Mouse (Mus musculus) heart, embryonic 10.5 days (tissue): ENCODE measurements around the gene Adap1. TPM values are rescaled to one million over a fixed set of nuclear protein-coding genes. Genes with fewer than 3 reads are reported as not detected.

ENCODE experiments used
- DNase-seq: peaks from one replicate; pipeline ENCODE4 v3.0.0-alpha.2; 2017; ENCODE audit warnings: low spot score
- H3K27ac ChIP-seq: fragments of 300-500 bp; sonication (generic); 2 replicates; pipeline ENCODE4 v1.5.1; 2016; ENCODE audit warnings: mild to moderate bottlenecking
- H3K27me3 ChIP-seq: fragments of 300-500 bp; sonication (generic); 2 replicates; pipeline ENCODE4 v1.6.1; 2016; ENCODE audit warnings: mild to moderate bottlenecking; ENCODE audit not compliant: poor library complexity, insufficient read depth, severe bottlenecking
- H3K36me3 ChIP-seq: fragments of 300-500 bp; sonication (generic); 2 replicates; pipeline ENCODE4 v1.6.1; 2016; ENCODE audit warnings: mild to moderate bottlenecking, moderate library complexity
- H3K4me1 ChIP-seq: fragments of 300-500 bp; sonication (generic); 2 replicates; pipeline ENCODE4 v1.6.1; 2016; ENCODE audit warnings: mild to moderate bottlenecking
- H3K4me3 ChIP-seq: fragments of 300-500 bp; sonication (generic); 2 replicates; pipeline ENCODE4 v1.5.1; 2016; ENCODE audit warnings: mild to moderate bottlenecking, moderate library complexity
- H3K9me3 ChIP-seq: fragments of 300-500 bp; sonication (generic); 2 replicates; pipeline ENCODE4 v1.6.1; 2016; ENCODE audit warnings: mild to moderate bottlenecking, moderate library complexity
- WGBS: fragments of 180-500 bp; shearing (Covaris S2); methylation state at CpG from one replicate; pipeline ENCODE4 v1.1.7; 2016; 5-methylcytosine and 5-hydroxymethylcytosine counted together
- polyA plus RNA-seq: library from polyadenylated mRNA; unstranded; fragments of >200 nt; fragmentation: Nextera tagmentation; extraction: Ambion mirVana; gene quantifications from 2 replicates; pipeline ENCODE4 v1.2.1, GENCODE M21; 2016

Adap1 gene
- polyA plus RNA-seq, 1 experiment from 2014 or later = 1.2 TPM

DNA sequence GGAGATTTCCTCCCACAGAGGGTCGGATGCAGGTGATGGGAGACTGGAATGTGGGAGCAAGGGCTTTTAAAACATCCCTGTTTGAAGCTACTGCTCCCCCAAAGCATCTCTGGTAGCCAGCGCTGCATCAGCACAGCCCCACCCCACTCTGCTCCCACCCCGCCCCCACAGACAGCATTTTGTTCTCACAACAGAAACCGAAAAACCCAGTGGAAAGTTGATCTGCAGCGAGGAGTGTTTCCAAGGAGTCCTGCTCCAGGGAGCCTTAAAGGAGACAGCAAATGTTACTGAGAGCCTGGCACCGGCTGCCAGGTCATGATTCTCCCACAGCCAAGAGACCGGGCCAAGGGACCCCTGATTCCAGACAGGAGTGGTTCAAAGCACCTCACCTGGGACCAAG lies 5.3 kb upstream of the Adap1 start:
- Histone ChIP-seq H3K4me1 (peaks cover 15% of the 10 kb centered on the region), H3K36me3 (peaks cover 13% of the 10 kb centered on the region), H3K27me3 (peaks cover 81% of the 10 kb centered on the region), H3K4me3 (no peak overlapping the region), H3K27ac (no peak overlapping the region), H3K9me3 (no peaks in the 10 kb centered on the region)
- 66% methylated on average over 7 of the region's 7 CpGs for WGBS
- DNase-seq = no peak

DNA sequence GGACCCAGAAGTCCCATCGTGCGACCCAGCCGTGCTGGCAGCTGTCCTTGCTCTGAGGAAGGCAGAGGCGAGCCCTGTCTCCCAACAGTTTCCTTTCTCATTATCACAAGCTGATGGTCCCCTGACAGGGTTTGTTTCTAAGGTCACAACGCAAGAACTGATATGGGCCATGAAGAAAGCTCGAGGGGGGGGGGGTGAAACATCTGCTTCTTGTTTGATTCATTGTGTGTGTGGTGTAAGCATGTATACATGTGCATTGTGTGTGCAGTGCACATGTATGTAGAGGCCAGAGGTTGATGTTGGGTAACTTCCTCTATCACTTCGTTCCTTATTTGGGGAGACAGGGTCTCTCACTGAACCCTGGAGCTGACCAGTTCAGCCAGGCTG lies 2.2 kb upstream of the Adap1 start:
- H3K27ac ChIP-seq = no peak overlapping the region

DNA sequence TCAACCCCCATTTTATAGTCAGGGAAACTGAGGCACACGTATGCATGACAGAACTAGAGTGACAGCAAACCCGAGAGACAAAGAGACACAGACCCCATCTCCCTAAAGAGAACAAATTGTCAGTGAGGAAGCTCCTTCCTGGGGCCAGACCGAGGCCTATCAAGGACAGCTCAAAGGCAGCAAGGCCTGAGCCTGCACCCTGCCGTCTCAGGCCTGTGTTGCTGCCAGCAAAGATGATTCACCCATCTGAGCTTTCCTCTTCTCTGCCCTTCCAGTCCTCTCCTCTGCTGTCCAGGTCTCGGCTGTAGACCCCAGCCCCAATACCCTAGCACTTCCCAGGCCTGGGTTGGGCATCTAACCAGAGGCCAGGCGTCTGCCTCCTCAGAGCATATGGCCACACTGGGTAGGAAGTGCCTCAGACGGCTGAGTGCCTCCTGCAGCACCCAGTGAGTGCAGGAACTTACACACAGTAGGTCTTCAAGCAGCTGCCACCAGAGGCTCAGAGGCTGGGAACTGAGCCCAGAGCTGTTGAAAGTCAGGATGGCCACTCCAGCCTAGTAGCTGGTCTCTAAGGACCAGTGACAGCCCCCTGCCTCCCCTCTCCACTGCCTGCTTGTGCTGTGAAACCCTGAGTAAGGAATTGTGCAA lies 1.7 kb upstream of the Adap1 start:
- DNase-seq = no peak
- WGBS = 64% methylated on average over 7 of the region's 7 CpGs
- Histone ChIP-seq H3K4me1 (peaks cover 20% of the 10 kb centered on the region), H3K27me3 (peaks cover 96% of the 10 kb centered on the region), H3K4me3 (no peak overlapping the region), H3K9me3 (no peaks in the 10 kb centered on the region), H3K27ac (no peak overlapping the region), H3K36me3 (no peaks in the 10 kb centered on the region)

More for the DNA sequence above, 2.2 kb upstream of the Adap1 start:
- 69% methylated on average over 7 of the region's 7 CpGs for WGBS
- no peak for DNase-seq
- Histone ChIP-seq H3K4me1 (peaks cover 25% of the 10 kb centered on the region), H3K9me3 (no peaks in the 10 kb centered on the region), H3K27me3 (peaks cover 96% of the 10 kb centered on the region), H3K4me3 (no peak overlapping the region), H3K36me3 (no peaks in the 10 kb centered on the region)

DNA sequence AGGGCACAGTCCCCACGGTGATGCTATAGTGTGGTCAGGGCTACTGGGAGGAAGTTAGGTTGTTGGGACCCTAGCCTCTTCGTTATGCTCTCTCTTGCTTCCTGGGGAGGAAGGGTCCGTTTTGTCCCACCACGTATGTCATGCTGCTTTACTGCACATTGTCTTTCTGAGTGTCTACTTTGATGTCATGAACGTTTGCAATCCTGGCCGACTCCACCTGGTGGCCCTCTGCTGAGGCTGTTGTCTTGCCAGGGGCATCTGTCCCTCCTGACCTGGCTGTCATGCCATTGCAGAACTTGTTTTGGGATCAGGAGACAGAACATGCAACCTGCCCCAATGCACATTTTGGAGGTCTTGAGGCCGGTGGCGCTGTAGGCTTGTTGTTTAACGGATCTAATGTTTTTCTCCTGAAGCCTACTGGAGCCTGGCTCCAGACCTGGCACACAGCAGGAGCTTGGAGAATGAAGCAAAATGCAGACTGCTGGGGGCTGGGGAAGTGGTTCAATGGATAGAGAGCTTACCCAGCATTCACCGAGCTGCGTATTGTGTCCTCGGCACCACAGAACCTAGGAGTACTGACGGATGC lies 782 bp upstream of the Adap1 start:
- H3K27ac ChIP-seq = no peak overlapping the region
- H3K27me3 ChIP-seq = peaks cover 96% of the 10 kb centered on the region
- H3K9me3 ChIP-seq = no peaks in the 10 kb centered on the region
- H3K4me1 ChIP-seq = peaks cover 15% of the 10 kb centered on the region
- DNase-seq = no peak
- H3K4me3 ChIP-seq = no peak overlapping the region
- no peaks in the 10 kb centered on the region for H3K36me3 ChIP-seq
- 65% methylated on average over 13 of the region's 13 CpGs for WGBS

DNA sequence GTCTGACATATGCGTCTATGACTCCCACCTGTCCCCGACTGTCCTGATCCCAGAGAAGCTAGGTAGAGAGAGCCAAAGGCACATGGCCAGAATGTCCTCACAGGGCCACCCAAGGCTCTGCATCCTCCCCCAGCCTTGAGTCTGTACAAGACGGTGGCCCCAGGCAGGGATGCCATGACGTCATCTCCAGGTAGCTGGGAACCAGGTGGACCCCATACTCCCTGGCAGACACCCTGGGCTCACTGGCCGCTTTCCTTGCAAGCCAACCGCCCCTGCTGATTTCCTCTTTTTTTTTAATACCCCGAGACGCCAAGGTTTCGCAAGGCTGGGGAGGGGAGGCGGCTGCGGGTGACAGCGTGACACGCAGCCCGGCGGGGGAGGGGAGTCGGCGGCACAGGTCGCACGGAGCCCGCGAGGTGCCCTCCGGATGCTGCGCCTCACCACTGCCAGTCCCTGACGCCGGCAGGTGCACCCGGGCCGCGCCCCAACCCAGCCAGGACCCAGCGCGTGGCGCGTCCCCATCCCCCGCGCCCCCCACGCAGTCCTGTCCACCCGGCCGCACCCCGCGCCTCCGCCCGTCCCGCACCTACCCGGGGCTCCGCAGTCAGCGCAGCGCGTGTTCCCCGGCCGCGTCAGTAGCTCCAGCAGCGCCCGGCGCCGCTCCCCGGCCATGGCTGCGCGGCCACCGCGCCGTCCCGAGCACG lies 579 bp downstream of the Adap1 start:
- WGBS = 3% methylated on average over 61 of the region's 62 CpGs
- DNase-seq = no peak
- H3K9me3 ChIP-seq = no peaks in the 10 kb centered on the region
- peaks cover 96% of the 10 kb centered on the region for H3K27me3 ChIP-seq
- H3K36me3 ChIP-seq = no peaks in the 10 kb centered on the region
- H3K4me1 ChIP-seq = peaks cover 15% of the 10 kb centered on the region
- H3K4me3 ChIP-seq = peak overlapping the region; percentile 75
- H3K27ac ChIP-seq = peak overlapping the region; percentile 75

DNA sequence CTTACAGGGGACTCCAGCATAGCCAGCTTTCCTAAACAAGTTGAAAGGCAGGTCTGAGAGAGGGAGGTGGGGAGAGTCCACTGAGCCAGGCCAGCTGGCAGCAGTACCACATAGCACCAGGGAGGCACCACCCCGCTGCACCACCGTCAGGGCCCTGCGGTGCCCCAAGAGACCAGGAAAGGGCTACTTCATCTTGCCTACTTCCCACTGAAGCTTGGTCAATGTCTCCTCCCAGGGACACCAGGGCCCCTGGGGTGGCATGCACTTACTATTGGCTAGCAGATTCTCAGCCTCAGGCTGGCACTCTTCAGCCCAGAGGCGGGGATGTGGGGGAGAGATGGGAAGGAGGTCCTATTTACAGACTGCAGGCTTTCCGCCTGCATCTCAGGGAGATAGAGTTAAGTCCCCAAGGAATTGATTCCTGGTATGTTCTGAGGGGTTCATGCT lies 1.4 kb downstream of the Adap1 start:
- DNase-seq = no peak
- H3K9me3 ChIP-seq = no peaks in the 10 kb centered on the region
- H3K36me3 ChIP-seq = no peaks in the 10 kb centered on the region
- H3K4me1 ChIP-seq = peaks cover 15% of the 10 kb centered on the region
- no peak overlapping the region for H3K27ac ChIP-seq
- WGBS = 66% methylated on average over 5 of the region's 5 CpGs
- peak overlapping the region; percentile 75; the same call in 1 of the 2 replicates for H3K4me3 ChIP-seq
- H3K27me3 ChIP-seq = peaks cover 91% of the 10 kb centered on the region

DNA sequence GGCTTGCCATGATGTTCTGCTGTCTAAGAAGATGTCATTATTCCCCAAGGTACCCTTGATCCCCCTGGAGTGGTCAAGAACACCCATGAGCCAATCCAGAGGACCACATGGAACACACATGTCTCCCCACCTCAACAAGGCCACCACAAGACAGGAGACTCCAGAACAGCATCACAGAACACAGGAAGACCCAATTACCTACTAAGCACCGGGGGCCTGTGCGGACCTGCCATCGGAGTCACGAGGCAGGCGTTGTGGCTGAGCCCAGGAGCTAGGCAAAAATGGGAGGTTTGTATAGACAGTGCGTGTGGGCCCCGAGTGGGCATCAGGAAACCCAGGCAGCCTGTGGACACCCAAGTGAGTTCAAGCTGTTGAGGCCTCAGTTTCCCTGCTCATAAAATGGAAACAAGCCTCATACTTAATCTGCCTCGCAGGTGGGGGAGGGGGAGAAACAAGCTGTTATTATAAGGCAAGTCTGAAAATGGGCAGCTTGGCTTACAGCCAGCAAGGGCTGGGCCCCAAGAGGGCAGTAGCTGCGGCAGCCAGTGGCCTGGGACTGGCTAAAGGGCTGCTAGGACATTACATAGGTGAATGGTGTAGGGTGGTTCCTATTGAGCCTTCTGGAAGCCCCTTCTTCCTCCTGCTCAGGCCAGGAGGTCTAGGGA lies 2.0 kb downstream of the Adap1 start:
- Histone ChIP-seq H3K27ac (no peak overlapping the region), H3K4me3 (no peak overlapping the region), H3K27me3 (peaks cover 91% of the 10 kb centered on the region), H3K4me1 (peaks cover 15% of the 10 kb centered on the region), H3K9me3 (no peaks in the 10 kb centered on the region), H3K36me3 (no peaks in the 10 kb centered on the region)
- WGBS = 80% methylated on average over 9 of the region's 9 CpGs
- DNase-seq = no peak

DNA sequence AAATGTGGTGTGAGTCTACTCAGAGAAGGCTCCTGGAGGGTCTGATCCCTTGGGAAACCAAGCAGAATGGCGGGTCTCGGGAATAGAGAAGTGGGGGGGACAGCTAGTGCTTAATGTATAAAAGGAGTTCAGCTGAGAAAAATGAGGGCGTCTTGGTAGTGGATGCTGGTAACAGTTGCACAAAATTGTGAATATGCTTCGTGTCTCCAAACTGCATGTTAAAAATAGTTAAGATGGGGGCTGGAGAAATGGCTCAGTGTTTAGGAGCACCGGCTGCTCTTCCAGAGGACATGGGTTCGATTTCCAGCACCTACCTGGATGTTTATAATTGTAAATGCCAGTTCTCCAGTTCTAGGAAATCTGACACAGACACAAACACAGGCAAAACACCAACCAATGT lies 4.1 kb downstream of the Adap1 start:
- DNase-seq = no peak
- Histone ChIP-seq H3K4me1 (peaks cover 15% of the 10 kb centered on the region), H3K36me3 (no peaks in the 10 kb centered on the region), H3K27ac (no peak overlapping the region), H3K4me3 (no peak overlapping the region), H3K9me3 (no peaks in the 10 kb centered on the region), H3K27me3 (peaks cover 81% of the 10 kb centered on the region)
- 76% methylated on average over 6 of the region's 6 CpGs for WGBS

DNA sequence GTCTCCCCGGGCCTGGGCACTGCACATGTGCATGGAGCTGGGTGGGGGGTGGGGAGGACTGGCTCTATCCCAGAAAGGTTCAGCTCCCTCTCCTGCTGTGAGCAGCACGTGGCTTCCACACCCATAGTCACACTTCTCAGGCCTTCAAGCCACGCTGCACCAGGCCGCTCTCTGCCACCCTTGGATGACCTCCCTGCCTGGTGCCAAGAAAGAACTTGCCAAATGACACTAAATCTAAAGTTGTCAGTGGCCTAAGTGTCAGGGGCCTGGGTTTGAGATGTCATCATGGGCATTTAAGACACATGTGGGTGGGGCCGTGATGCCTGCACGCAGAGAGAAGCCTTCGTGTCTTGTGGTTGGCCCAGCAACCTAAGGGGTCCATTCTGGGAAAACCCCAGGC lies 5.0 kb downstream of the Adap1 start:
- Histone ChIP-seq H3K4me1 (peaks cover 15% of the 10 kb centered on the region), H3K9me3 (no peaks in the 10 kb centered on the region), H3K4me3 (no peak overlapping the region), H3K36me3 (no peaks in the 10 kb centered on the region), H3K27me3 (peaks cover 72% of the 10 kb centered on the region), H3K27ac (no peak overlapping the region)
- DNase-seq = no peak
- 79% methylated on average over 7 of the region's 7 CpGs for WGBS

DNA sequence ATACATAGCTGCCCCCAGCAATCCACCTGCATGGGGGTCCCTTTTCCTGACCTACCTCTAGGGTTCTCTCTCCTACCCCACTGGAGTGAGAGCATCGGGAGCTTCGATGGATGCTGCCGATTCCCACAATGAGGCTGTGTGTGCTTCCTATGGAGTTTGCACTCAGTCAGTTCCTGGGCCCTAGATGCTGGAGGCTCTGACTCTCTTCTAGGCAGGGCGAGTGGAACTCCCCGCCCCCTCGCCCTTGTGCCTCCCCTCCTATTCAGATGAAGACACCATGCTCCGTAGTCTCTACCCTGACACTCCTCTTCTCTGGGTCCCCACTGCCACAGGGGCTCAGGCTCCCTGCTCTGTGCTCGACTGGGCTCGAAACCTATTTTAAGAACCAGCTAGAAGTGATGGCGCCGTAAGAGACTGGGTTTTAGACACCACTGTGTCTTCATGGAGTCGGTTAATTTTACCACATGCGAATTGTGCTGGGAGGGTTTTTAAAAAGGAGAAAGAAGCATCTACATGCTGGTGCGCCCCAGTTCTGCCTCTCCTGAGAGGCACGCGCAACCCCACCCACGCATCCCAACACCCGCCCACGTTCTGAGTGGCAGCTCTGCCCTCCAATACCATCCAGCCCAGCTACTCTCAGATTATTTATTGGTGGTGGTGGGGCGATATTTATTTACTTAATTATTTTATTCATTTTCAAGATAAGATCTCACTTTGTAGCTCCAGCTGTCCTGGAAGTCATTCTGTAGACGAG lies 7.5 kb downstream of the Adap1 start:
- no peaks in the 10 kb centered on the region for H3K4me1 ChIP-seq
- no peaks in the 10 kb centered on the region for H3K36me3 ChIP-seq
- peaks cover 50% of the 10 kb centered on the region for H3K27me3 ChIP-seq
- no peak overlapping the region for H3K27ac ChIP-seq
- 60% methylated on average over 21 of the region's 21 CpGs for WGBS
- no peak overlapping the region for H3K4me3 ChIP-seq
- DNase-seq = no peak
- H3K9me3 ChIP-seq = no peaks in the 10 kb centered on the region

DNA sequence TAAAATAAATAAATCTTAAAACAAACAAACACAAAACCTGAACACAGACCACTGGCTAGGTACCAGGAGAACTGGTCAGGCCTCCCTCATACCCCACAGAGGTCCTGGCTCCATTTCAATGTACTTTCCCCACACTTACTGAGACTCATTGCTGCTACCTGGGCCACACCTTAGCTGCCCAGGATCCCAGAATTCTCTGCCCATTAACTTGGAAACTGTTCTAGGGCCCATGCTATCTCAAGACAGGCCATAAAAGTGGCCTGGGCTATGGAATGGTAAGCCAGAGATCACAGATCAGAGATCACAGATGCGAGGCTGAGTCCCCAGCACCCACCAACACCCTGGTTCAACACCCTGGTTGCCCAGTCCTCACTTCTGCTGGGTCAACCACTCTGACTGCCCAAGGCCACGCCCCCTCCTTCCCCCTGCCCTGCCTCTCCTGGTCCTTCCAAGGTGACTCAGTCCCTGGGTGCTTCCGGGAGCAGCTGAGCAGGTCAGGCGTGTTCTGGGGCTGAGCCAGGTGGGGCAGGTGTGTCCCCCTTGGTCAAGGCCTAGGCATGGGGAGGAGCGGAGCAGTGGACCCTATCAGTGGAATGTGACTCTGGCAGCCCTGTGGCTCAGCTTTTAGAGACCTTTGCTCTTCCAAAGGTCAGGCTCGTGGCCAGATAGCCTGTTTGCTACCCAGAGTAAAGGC lies 8.3 kb downstream of the Adap1 start:
- Histone ChIP-seq H3K4me1 (no peaks in the 10 kb centered on the region), H3K27me3 (peaks cover 42% of the 10 kb centered on the region), H3K4me3 (no peak overlapping the region), H3K36me3 (no peaks in the 10 kb centered on the region), H3K27ac (0 out of 2 replicates have a peak overlapping the region, but pooled peaks have one; percentile 16), H3K9me3 (no peaks in the 10 kb centered on the region)
- no peak for DNase-seq
- WGBS = 58% methylated on average over 6 of the region's 6 CpGs
